Mouse (Mus musculus) inflammation-experienced regulatory T-cells, adult 6 months (primary cell): ENCODE results near the gene Zbed3. TPM values are rescaled to one million over a fixed set of nuclear protein-coding genes. Genes with fewer than 3 reads are reported as not detected.

ENCODE experiments used
- ATAC-seq: one replicate; pipeline ENCODE4 v1.8.0; 2017
- polyA plus RNA-seq, 3 experiments: library from polyadenylated mRNA; unstranded; fragments of 100-300 nt; shearing (Covaris generic); gene quantifications; one replicate each; pipeline ENCODE4 v1.2.1; 2017

The Zbed3 gene
- polyA plus RNA-seq: 1 to 10 TPM; 1.2 to 3.7 (median 2.5) TPM

GRCm38 (mm10) chr13:95323400-95323799 is at the start of gene Zbed3:
TSS of gene Zbed3 (plus strand) at chr13:95323612.
- ATAC-seq: no peak

DNA sequence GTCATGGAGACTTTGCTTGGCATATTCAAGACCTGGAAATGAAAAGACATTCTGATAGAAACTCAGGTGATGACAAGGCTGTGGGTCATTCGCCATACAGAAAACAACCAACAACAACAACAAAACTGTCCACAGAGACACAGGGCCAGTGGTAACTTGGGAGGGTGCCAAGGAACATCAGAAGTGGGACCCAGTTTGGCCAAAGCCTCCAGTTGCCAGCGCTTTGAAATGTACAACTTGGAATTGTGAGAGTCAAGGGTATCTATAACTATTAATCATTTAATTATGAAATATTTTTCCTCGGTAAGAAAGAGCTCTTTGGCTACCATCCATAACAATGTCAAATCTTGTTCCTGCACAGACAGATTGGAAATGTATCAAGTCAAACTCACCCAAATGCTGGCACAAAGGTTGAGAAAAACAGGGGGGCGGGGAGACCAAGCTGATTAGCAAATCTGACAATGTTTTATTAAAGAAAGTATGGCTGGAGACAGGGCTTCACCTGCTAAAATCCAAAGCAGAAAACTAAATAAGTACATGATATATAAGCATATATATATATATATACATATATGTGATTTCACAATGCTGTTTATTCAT is 44.9 kb upstream of the Zbed3 start:
- no peak for ATAC-seq

DNA sequence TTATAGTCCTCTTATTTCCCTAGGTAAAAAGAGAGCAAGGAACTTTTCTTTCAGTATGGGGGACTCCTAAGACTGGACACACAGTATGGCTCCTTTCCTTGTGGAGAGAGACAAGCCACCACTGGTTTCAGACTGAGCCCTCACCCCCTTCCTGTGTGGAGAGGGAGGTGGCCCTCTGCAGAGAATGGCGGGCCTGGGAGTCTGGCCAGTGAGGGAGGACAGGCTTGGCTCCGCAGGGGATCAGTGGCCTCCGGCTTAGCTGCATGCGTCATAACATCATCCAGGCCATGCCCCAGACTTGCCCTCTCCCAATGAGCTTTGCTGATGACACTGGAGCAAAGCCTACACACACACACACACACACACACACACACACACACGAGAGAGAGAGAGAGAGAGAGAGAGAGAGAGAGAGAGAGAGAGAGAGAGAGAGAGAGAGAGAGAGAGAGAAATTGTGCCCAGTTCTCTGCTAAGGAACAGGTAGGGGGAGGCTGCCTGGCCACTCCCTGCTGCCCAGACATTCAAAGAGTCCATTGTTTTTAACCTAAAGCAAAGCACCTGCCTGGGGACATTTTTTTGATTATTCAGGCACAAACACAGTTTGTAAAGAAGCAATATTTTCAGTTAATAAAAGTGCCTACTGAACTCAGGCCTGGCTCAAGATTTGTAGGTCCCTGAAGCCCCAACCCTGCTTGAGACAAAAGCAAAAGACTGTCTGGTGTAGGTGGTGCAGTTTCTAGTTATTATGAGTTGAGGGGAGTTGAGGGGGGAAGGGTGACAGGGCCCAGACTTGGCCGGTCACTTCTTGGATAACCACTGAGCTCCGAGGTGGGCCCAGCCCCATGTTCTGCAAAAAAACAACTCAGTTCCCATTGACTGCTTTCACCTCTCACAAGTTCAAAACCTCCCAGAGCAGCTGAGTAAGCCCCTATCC is 41.4 kb upstream of the Zbed3 start:
- ATAC-seq: no peak

DNA sequence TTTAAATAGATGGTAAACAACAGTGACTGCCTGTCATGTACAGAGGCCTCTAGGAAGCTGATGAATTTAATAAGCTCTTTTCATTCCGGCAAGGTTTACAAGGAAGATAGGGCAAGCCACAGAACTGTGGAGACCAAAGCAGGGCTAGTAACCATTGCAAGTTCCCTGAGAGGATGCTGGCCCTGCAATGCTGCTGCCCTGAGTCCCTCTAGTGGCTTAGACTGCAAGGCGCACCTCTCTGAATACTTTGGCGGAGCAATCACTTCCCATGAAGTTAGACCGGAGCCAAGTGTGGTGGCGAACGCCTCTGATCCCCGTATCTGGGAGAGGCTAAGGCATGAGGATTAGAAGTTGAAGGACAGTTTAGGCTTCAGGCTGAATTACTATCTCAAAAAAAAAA is 36.4 kb upstream of the Zbed3 start:
- ATAC-seq: peak; percentile 38

DNA sequence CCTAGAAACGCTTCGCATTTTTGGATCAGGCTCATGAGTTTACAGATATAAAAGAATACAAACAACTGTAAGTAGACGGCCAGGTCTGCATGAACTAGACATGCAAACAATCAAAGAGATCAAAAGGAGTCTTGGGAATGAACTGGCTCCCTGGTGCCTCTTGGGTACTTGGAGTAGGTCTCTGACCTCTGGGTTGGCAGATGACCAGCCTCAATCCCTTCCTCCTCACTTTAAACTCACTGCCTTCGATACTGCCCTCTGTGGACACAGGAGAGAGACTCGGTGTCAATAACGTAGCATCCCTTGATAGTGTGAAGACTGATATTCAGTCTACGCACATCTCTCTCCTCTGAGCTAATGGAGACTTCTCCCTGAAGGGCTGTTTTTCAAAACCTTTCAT is 35.4 kb upstream of the Zbed3 start:
- ATAC-seq: no peak

DNA sequence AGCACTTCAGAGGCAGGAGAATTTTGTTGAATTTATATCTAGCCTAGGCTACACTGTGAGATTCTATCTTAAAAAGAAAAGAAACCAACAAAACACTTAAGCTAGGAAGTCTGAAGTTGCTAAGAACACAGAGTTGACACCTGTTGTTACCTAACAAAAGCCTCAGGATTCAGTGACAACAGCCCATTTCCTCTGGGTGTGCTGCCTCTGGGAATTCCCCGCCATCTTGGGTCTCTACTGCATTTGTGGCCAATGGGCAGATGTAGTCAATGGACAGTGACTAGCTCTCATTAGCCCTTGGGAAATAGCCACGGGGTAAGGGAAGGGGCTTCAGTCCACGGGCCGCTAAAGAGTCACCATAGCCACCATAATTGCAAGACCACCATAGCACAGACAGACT is 31.4 kb upstream of the Zbed3 start:
- ATAC-seq: no peak

DNA sequence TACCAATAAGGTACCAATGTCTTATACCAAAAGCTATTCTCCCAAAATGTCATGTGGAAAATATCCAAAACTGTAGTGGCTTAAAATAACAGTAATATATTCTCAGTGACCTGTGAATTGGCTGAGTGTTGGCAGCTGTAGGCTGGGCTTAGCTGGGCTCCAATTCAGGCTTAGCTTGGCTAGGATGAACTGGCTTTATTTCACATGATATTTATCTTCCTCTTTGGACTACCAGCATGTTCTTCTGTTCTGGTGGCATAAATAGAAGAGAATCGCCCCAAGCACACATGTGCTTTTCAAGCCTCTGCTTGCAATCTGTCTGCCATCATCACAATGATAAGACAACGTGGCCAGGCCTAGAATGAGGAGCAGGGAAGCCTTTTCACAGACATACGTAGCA is 23.5 kb upstream of the Zbed3 start:
- ATAC-seq: no peak

GRCm38 (mm10) chr13:95306596-95306995 is 16.8 kb upstream of the Zbed3 start:
- ATAC-seq: no peak

GRCm38 (mm10) chr13:95307100-95307655 is 16.2 kb upstream of the Zbed3 start:
- ATAC-seq: no peak

DNA sequence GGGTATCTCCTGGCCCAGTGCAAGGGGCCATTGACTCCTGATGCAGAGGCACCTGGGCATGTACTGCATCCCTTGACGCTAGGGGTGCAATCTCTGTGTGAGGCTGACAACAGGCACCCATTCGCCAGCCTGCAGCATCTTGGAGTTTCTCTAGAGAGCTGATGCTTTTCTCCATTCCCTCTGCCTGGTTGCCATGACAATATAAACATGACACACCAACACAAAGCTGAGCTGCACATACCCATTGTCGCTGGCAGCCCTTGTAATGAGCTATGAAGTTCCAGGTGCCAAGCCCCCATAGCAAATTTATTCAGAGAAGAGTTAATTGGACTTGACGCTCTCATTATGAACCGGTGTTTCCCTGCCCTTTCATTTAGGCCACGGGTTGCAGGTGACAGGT is 11.4 kb upstream of the Zbed3 start:
- no peak for ATAC-seq

DNA sequence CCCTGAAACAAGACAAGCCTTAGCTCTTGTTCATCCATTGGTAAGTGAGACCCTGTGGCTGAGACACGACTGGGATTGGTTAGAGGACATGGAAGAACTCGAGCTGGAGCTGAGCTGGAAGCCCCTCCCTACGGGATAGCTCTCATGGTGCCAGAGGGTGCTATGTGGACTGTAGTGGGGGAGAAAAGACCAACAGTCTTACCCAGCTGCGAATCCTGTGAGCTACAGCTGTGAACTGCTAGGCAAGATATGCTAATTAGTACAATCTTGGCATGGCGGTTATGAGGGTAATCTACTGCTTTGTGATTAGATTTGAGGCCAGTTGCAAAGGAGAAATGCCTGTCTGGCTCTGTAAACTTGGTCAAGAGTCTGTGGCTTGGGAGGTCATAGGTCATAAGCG is 4.3 kb upstream of the Zbed3 start:
- no peak for ATAC-seq

GRCm38 (mm10) chr13:95320451-95320850 is 3.0 kb upstream of the Zbed3 start:
- ATAC-seq: no peak

- no peak for ATAC-seq
Measured at GRCm38 (mm10) chr13:95323950-95324625, 676 bp downstream of the Zbed3 start.

DNA sequence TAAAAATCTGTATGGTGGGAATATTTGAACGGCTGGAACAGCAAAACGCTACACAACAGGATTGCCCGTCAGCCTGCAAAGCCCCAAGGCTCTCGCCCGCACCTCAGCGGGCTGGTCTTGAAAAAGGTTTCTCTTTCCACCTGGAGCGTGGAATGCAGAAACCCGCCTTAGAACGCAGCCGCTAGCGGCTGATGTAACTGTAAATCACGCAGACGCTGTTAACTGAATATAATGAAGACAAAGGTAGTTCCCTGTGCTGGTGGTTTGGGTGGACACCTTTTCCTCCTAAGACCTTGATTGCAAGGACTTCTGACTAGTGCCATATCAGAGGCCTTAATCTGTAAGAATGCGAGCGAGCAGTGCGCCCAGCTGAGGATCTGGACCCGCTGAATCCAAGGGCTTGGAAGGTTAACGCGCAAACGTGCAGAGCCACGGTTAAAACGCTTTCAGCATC is 1.2 kb downstream of the Zbed3 start:
- ATAC-seq: peak; percentile 39

DNA sequence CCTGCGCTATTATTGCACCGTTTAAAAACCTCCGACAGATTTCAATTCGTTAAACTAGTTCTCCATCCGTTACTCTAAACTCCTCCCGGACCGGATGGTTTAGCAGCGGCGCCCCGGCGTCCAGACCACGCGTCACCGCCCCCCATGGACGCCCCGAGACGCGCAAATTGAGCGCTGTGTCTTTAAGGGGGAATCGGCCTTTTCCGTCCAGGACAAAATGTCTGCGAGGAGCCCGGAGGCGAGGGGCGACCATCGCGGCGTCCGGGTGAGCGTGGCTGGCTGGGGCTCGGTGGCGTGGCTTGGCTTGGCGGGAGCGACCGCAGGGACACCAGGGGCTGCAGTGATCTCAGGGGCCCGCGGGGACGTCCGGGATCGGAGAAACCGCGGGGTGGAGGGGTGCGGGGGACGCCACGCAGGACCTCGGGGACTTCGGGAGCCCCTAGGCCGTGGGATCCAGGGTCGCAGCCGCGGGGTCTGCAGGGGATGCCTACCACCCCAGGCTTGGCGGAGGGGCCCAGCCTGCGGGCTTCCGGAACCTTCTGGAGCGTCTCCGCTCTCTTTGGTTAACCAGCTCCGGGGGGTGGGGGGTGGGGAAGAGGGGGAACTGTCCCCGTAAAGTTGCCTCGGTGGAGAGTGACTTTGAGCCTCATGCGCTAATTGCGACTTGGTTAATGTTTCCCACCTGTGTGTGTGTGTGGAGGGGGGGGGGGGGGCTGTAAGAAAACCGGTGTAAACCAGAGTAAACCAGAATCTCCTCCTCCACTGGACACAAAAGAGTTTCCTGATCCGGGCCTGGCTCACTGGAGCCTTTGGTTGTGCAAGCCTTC is 1.9 kb downstream of the Zbed3 start:
- peak; percentile 51 for ATAC-seq

- no peak for ATAC-seq
Measured at GRCm38 (mm10) chr13:95325907-95326550, 2.6 kb downstream of the Zbed3 start.

- no peak for ATAC-seq
Measured at GRCm38 (mm10) chr13:95326611-95327344, 3.4 kb downstream of the Zbed3 start.

DNA sequence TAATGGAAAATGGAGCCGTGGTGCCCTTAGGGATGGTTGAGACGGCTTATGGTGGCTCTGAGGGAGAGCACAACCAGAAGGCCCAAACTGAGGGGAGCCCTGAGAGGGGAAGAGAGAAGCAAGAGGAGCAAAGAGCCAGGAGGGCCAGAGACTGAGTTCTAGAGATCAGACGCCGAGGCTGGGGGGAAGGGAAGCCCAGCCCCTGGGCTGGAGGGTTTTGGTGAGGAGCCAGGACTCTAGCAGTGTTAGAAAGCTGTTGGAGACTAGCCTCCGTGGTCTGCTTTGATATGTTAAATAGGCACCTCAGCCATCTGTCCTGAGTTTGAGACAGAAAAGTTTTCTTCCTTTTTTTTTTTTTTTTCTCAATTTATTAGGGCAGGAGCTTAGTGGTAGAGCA is 3.9 kb downstream of the Zbed3 start:
- no peak for ATAC-seq

DNA sequence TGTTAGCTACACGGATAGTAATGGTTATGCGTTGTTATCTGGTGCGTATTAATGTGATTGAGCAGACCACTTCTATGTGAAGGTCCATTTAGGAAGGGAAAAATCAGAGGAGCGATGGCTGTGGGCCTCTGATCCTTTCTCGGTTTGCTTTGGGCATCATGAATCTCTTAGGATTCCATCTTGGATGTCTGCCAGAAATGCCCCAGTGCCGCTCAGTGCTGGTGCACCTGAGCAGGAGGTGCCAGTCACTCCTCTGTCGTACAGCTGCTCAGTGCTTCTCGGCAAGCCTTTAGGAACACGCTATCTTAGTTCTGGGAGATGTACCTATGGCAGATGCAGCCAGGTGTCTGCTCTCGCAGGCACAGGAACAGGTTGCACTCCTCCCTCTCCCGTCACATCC is 5.4 kb downstream of the Zbed3 start:
- no peak for ATAC-seq

- no peak for ATAC-seq
Measured at GRCm38 (mm10) chr13:95330507-95330906, 7.1 kb downstream of the Zbed3 start.
